In genomic region chr3:31260329-31260963, GRCm38 (mm10) we compare ENCODE assay signal across 8 mouse cellular contexts. TPM values are rescaled to one million over a fixed set of nuclear protein-coding genes. Genes with fewer than 3 reads are reported as not detected.
DNase-seq lines count a peak whose midpoint lies in the region; ATAC-seq and TF ChIP-seq lines count a peak whose summit lies in the region.

No protein-coding gene starts in this region.

- no peak for TF ChIP-seq CTCF in gastrocnemius, adult 2 months (IDR thresholded peaks at IDR 0.05)

- H3K4me1 ChIP-seq in heart, embryonic 13.5 days, result peaks cover 25% of the 10 kb centered on the region
- no peaks in the 10 kb centered on the region for H3K4me1 ChIP-seq in stomach, embryonic 15.5 days

- no peak overlapping the region for H3K9ac ChIP-seq in heart, embryonic 13.5 days
- no peak overlapping the region for H3K9ac ChIP-seq in stomach, embryonic 15.5 days

- ATAC-seq in heart, embryonic 13.5 days (ENCODE audit: extremely low read depth, insufficient number of reproducible peaks, low FRiP score, low TSS enrichment), result peak; percentile 53; the same call in 1 of the 2 replicates
- ATAC-seq in stomach, embryonic 15.5 days (ENCODE audit: insufficient read depth, low FRiP score, low read depth), result peak; percentile 84

- H3K36me3 ChIP-seq in heart, embryonic 13.5 days, result no peaks in the 10 kb centered on the region
- H3K36me3 ChIP-seq in stomach, embryonic 15.5 days, result no peaks in the 10 kb centered on the region

- H3K4me3 ChIP-seq in gastrocnemius, adult 2 months, result no peak overlapping the region
- H3K4me3 ChIP-seq in heart, embryonic 13.5 days, result no peak overlapping the region
- no peak overlapping the region for H3K4me3 ChIP-seq in stomach, embryonic 15.5 days (replicated peaks)

- intact Hi-C loops in gastrocnemius, adult 2 months (cut with DNase I), result no loop called here
- intact Hi-C loops in gastrocnemius, postnatal 36 days (cut with DNase I), result no loop called here

- no peaks in the 10 kb centered on the region for H3K27me3 ChIP-seq in heart, embryonic 13.5 days (replicated peaks)
- H3K27me3 ChIP-seq in stomach, embryonic 15.5 days (replicated peaks), result no peaks in the 10 kb centered on the region

- no peak overlapping the region for H3K27ac ChIP-seq in gastrocnemius, adult 2 months
- H3K27ac ChIP-seq in heart, embryonic 13.5 days (replicated peaks), result peak overlapping the region; percentile 55
- peak overlapping the region; percentile 48; the same call in 1 of the 2 replicates for H3K27ac ChIP-seq in stomach, embryonic 15.5 days

- DNase-seq in gastrocnemius, adult 2 months, result peak; percentile 38
- DNase-seq in gastrocnemius, postnatal 36 days, result no peak
- peak; percentile 30 for DNase-seq in adrenal gland, postnatal 25 days
- DNase-seq in kidney, postnatal 4 days, result peak; percentile 45 to 68
- no peak for DNase-seq in layer of hippocampus, postnatal 10 days (ENCODE audit: low spot score in 2 of 2)
- DNase-seq in layer of hippocampus, adult 9-11 months, result no peak

- 22% methylated on average over 7 of the region's 7 CpGs for WGBS in heart, embryonic 13.5 days
- 22% methylated on average over 7 of the region's 7 CpGs for WGBS in stomach, embryonic 15.5 days

- no peaks in the 10 kb centered on the region for H3K9me3 ChIP-seq in heart, embryonic 13.5 days
- H3K9me3 ChIP-seq in stomach, embryonic 15.5 days, result no peaks in the 10 kb centered on the region

- H3K4me2 ChIP-seq in heart, embryonic 13.5 days, result no peak overlapping the region
- no peak overlapping the region for H3K4me2 ChIP-seq in stomach, embryonic 15.5 days

RNA-seq across cellular contexts. Expression of gene Slc7a14, which starts 49.7 kb away (rescaled TPM):
- total RNA-seq in gastrocnemius, adult 2 months (2021), result under 1 TPM; 0.03 to 0.05 TPM
- under 1 TPM in 1 of 2 experiments, not detected in 1; 0.10 TPM for total RNA-seq in gastrocnemius, postnatal 36 days (2021)
- 3.0 and 4.3 TPM in 2 replicates for total RNA-seq in adrenal gland, postnatal 25 days (2021)
- 0.51 and 0.52 TPM in 2 replicates for polyA plus RNA-seq in heart, embryonic 13.5 days (2015; fragmentation: Nextera tagmentation; extraction: Ambion mirVana)
- 1.0 and 1.1 TPM in 2 replicates for polyA plus RNA-seq in stomach, embryonic 15.5 days (2015; fragmentation: Nextera tagmentation; extraction: Ambion mirVana)
- total RNA-seq in layer of hippocampus, postnatal 10 days (2021), result 10 to 100 TPM; 47.7 to 53.4 TPM

Comparison
In these comparisons a context has a peak if more than half of its experiments do, and no peak if none do; other contexts are left out.
1. DNase-seq: peak in gastrocnemius, adult 2 months (single experiment), adrenal gland, postnatal 25 days (single experiment) and kidney, postnatal 4 days (2 of 2); none in gastrocnemius, postnatal 36 days (0 of 2), layer of hippocampus, postnatal 10 days (0 of 2) and layer of hippocampus, adult 9-11 months (single experiment).